Mouse (Mus musculus) mature B cell (primary cell): ENCODE measurements around the gene Gatm.

Experiments used
- in situ Hi-C: fragments of 300-500 bp; cut with MboI; formaldehyde crosslinking; loops from 2 replicates; pipeline ENCODE4 v1.14.3; 2019

Gene Gatm

DNA sequence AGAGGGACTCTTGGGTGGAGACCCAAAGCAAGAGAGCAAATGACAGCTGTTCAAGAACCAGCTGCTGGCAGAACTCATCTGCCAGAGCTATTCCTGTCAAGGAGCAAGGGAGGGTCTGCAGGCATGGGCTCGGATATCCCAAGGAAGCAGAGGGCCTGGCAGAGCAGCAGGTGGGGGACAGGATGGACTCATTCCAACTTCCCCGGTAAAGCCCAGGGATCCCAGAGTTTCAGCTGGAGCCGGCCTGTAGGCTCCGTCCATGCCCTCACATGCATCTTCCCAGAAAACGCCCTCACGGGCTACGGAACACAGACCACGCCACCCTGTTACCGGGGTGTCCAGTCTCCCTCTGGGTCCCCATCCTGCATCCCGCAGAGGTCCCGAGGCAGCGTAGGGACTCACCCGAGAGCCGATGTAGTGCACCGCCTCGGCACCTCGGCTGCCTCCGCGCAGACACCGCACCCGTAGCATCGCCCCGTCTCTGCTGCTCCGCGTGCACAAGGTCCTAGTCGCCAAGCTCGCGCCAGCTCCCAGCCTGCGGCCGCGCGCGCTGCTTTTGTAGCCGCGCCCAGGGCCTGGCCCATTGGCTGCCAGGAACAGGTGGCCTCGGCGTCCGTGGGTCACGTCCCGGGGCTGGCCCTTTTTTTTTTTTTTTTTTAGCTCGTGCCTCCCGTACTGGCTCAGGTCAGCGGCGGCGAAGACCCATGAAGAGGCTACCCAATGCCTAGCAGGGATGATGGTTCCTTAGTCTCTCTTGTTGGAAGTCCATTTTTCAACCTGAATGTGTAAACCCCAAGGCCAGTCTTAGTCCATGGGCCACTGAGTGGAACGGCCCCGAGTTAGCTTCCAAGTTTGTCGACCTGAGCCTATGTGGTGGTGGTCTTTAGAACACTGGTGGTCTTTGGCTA is at the start of gene Gatm:
TSS of gene Gatm (minus strand) at position 558 of the 908 bp plus-strand sequence.
- in situ Hi-C loops: no loop called here

DNA sequence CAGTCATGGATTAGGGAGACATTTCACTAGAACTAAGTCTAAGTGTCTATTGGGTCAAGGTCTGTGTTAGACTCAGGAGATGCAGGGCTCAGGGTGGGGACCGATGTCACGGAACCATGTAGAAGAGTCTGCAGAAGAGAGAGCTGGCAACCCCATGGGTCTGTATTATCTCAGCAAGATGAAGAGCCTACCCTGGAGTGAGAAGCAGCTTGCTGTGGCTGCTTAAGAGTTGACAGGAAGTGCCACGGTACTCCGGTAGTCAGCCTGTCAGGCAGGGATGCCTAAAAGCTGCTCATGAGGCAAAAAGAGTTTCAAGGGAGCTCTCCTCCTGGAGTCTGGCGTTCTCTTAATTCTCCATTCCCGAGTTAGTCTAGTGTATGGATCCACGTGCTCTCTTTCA is 48.7 kb upstream of the Gatm start:
- in situ Hi-C loops: no loop called here

- in situ Hi-C loops: no loop called here
These were observed 46.8 kb upstream of the Gatm start for GRCm38 (mm10) chr2:122657707-122658524.

GRCm38 (mm10) chr2:122656767-122657166 is 45.7 kb upstream of the Gatm start:
- in situ Hi-C loops: no loop called here

- in situ Hi-C loops: no loop called here
These were observed 44.9 kb upstream of the Gatm start for GRCm38 (mm10) chr2:122656052-122656451.

- in situ Hi-C loops: no loop called here
These were observed 41.3 kb upstream of the Gatm start for GRCm38 (mm10) chr2:122652096-122653084.

GRCm38 (mm10) chr2:122638673-122639072 is 27.6 kb upstream of the Gatm start:
- in situ Hi-C loops: no loop called here

DNA sequence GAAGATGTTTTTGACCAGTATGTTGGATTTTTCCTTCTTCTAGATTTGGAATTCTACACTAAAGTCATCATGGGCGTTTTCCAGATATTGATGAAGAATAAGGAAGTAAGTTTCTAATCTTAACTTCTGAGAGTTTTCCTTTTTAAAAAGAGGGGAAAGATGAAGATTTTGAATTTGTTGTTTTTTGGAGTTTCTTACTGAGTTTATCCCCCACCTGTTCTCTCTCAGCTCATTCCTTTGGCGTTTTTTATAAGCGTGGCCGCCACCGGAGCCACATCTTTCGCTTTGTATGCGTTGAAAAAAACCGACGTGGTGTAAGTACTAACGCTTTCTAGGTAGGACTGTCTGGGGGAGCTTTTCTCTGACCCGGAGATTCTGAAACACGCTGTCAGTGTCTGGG is 26.9 kb upstream of the Gatm start:
- in situ Hi-C loops: no loop called here

DNA sequence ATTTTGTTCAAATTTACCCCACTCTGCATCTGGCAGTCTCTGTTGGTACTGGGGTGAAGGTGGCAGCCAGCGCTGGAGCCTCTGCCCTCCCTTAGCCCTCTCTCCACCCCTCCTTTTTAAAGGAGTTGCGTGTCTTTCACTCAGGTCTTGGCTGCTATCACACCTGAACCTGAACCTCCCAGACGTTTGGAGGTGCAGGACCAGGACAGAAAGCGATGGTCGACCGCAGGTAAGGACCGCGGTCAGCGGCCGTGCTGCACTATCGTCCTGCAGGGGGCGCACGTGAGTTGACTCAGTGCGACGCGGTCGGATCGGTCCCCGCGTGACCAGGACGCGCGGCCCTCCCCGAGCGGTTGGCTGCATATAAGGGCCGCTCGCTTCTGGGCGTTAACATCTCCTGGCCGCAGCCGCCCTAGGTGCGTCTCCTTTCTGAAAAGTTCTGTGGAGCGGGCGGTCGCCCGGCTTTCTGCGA is 26.5 kb upstream of the Gatm start:
- in situ Hi-C loops: no loop called here

DNA sequence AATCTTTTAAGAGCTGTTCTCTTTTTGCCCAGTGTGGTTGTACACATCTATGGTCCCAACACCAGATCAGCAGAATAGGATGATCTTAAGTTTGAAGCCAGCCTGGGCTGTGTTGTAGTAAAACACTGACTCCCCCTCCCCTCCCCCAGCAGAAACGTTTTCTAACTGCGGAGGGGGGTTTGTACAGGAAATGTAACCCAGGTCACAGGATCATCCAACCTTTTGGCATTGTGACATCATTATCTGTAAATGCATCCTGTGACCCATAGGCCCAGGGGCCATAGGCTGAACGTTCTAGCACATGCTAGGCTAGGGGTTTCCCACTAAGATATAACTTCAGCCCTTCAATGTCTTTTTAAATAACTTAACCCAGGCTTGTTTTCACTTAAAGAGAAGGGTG is 25.6 kb upstream of the Gatm start, which contains the start of gene AA467197:
TSS of gene AA467197 (plus strand) at position 301 of the 400 bp plus-strand sequence.
- in situ Hi-C loops: no loop called here

DNA sequence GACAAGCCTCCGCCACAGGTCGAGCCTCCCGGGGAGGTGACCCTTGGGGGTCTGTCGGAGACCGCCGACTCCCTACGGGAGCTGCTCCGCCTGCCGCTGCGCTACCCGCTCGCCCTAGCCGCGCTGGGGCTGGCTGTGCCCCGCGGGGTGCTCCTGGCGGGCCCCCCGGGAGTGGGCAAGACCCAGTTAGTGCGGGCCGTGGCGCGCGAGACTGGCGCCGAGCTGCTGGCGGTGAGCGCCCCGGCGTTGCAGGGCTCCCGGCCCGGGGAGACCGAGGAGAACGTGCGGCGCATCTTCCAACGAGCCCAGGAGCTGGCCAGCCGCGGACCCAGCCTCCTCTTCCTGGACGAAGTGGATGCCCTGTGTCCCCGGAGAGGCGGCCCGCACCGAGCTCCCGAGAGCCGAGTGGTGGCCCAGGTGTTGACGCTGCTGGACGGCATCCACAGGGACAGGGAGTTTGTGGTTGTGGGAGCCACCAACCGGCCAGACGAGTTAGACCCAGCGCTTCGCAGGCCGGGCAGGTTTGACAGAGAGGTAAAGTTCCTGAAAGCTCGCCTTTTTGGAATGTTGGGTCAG is 20.2 kb upstream of the Gatm start:
- in situ Hi-C loops: no loop called here

DNA sequence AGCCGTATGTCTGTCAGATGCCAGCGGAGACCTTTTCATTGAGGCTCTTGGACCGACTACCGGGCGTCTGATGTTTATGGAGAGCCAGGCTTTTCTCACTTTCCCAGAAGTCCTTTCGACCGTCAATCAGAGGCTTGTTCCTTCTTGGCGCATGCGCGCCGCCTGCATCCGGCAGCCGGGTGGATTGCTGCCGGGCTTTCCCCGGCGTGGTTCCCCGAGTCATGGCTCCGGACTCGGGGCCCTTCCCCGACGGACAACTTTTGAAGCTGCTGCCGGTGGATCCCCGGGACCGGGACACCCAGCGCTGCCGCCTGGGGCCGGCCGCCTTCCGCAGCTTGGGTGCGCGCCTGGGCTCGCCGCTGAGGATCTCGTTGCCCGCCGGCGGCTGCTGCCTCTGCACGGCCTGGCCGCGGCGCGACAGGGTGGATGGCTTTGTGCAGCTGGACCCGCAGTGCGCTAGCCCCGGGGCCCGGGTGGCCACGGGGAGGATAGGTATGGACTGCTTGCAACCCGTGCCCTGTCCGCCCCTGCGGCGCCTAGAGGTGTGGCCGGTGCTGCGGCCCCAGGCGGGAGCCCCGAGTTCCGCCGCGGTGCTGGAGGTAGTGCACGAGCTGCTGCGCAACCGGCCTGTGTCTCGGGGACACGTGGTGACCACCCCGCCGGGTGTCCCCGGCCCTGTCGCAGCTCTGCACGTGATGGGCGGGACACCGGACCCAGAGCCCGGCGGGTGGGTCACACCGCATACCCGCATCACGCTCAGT is 19.5 kb upstream of the Gatm start:
- in situ Hi-C loops: no loop called here

- in situ Hi-C loops: no loop called here
These were observed 18.8 kb upstream of the Gatm start for GRCm38 (mm10) chr2:122629871-122630270.

- in situ Hi-C loops: no loop called here
These were observed 17.9 kb upstream of the Gatm start for GRCm38 (mm10) chr2:122628976-122629375.

DNA sequence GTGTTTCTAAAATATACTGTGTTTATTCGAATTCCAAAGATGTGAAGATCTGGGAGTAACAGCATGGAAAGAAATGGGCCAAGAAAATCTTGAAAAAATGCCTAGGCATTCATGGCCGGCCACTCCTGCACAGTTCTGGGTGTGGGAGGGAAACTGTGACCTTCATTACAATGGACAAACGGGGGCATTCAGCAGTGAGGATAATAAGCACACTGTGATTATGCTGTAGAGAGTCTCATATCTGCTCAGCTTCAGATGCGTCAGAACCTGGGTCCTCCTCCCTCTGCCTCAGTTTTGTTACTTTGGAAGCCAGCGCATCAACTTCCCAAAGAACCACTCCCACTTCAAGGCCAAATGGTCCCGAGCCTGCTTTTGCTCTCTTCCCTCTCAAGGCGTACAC is 14.8 kb upstream of the Gatm start:
- in situ Hi-C loops: no loop called here

DNA sequence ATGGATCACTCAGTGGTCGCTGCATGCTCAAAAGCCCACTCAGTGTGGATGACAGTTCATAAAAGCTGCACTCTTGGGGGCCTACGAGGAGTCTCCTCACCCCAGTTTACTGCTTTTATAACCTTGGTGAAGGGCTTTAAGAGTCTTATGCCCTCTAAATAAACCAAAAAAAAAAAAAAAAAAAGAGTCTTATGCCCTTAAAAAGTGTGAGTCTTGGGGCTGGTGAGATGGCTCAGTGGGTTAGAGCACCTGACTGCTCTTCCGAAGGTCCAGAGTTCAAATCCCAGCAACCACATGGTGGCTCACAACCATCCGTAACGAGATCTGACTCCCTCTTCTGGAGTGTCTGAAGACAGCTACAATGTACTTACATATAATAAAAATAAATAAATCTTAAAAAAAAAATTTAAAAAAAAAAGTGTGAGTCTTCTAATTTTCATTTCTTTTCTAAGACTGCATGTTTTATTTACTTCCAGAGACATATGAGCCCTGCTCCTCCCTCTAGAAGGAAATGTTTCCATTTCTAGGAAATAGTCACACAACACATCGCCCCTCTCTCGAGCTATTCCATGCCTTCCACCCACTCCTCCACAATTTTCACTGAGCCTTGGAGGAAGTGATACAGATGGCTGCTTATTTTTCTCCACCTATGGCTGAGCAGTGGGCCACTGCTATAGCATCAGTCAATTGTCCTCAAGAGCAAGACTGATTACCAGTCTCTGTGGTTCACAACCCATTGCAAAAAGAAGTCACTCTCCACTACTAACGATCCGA is 10.4 kb upstream of the Gatm start:
- in situ Hi-C loops: no loop called here

GRCm38 (mm10) chr2:122618719-122619118 is 7.6 kb upstream of the Gatm start:
- in situ Hi-C loops: no loop called here

DNA sequence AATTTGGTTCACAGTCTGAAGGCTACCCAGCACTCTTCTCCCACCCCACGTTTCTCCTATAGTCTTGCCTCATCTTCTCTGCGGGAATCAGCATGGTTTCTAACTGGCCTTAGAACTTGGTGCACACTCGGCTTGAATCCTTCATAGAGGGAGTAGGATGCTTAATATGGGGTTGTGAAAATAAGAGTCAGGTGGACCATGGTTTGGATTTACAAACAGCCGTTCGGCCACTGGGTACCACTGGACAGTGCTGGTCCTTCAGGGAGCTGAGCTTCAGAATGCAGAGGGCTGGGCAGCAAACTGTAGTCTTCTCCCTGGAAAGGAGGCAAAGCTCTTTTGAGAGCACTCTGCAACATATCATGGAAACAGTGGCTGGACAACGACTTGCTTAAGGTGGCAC is 6.7 kb upstream of the Gatm start:
- in situ Hi-C loops: no loop called here

- in situ Hi-C loops: no loop called here
These were observed 5.1 kb upstream of the Gatm start for GRCm38 (mm10) chr2:122616237-122616636.

DNA sequence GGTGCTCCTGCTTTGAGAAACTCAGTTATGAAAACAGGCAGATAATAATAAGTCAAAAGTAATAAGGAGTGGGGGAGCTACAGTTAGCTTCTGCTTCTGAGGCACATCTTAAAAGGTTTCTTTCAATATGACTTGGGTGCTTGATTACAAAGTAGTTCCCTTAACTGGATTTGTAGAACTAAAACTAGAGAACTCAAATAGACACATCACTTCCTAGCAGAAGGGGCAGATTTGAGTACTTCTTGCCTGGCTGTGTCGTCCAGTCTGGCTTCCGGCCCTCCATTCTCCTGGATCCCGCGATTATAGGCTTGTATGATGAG is 511 bp upstream of the Gatm start:
- in situ Hi-C loops: no loop called here
